Mouse (Mus musculus): ENCODE results near the gene Btd. TPM values are rescaled to one million over a fixed set of nuclear protein-coding genes. Genes with fewer than 3 reads are reported as not detected.

Gene Btd
- polyA plus RNA-seq, 1 experiment from 2014 or later = 18.4 TPM

GRCm38 (mm10) chr14:31667741-31668140, 26.9 kb downstream of the Btd start:
- Histone ChIP-seq H3K4me2 (replicated peaks; ENCODE audit: low read depth, low read length) (no peak overlapping the region), H3K27me3 (ENCODE audit: control insufficient read depth, insufficient read depth, low read length) (no peaks in the 10 kb centered on the region), H3K4me3 (ENCODE audit: low read depth, low read length) (no peak overlapping the region), H3K27ac (ENCODE audit: low read depth, low read length) (no peak overlapping the region), H3K9me3 (ENCODE audit: control insufficient read depth, low read length) (no peaks in the 10 kb centered on the region), H3K9ac (ENCODE audit: low read depth, low read length) (no peak overlapping the region), H3K36me3 (ENCODE audit: control insufficient read depth, insufficient read depth, low read length) (no peaks in the 10 kb centered on the region), H3K4me1 (replicated peaks; ENCODE audit: control insufficient read depth, insufficient read depth, low read length) (peaks cover 6% of the 10 kb centered on the region)
- DNase-seq (ENCODE audit: low spot score) (no peak), ATAC-seq (ENCODE audit: low FRiP score) (no peak)
- WGBS = 79% methylated on average over 6 of the region's 6 CpGs

- Histone ChIP-seq H3K27ac (ENCODE audit: low read depth, low read length) (peak overlapping the region; percentile 63; the same call in 1 of the 2 replicates), H3K9ac (ENCODE audit: low read depth, low read length) (no peak overlapping the region), H3K9me3 (ENCODE audit: control insufficient read depth, low read length) (no peaks in the 10 kb centered on the region), H3K36me3 (ENCODE audit: control insufficient read depth, insufficient read depth, low read length) (no peaks in the 10 kb centered on the region), H3K4me2 (replicated peaks; ENCODE audit: low read depth, low read length) (no peak overlapping the region), H3K4me1 (replicated peaks; ENCODE audit: control insufficient read depth, insufficient read depth, low read length) (peaks cover under 1% of the 10 kb centered on the region; the same call in 1 of the 2 replicates), H3K4me3 (ENCODE audit: low read depth, low read length) (no peak overlapping the region), H3K27me3 (ENCODE audit: control insufficient read depth, insufficient read depth, low read length) (no peaks in the 10 kb centered on the region)
- ATAC-seq (ENCODE audit: low FRiP score) (no peak), DNase-seq (ENCODE audit: low spot score) (no peak)
- WGBS = 75% methylated on average over 13 of the region's 13 CpGs
Observed at GRCm38 (mm10) chr14:31668326-31668725, 27.5 kb downstream of the Btd start.

DNA sequence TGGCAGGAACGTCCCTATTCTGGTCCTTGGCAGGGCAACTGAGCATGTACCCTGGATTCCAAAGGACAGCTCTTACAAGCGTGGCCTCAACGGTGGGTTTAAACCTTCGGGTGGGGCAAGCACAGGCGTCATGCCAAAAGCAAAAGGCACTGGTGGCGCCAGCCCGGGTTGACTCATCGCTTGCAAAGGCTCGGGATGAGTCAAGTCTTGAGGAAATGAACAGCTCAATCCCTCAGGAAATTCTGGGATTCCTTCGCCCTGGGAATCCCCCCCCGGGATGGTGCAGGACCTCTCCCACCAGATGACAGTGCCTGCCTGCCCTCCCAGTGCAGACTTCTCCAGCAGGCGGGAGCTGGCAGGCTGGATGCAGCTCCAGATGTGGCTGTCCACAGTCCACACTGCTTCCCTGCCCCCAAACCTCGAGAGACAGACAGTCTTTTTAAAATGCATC, 28.4 kb downstream of the Btd start:
- no peak overlapping the region for H3K4me2 ChIP-seq (replicated peaks; ENCODE audit: low read depth, low read length)
- H3K9me3 ChIP-seq (ENCODE audit: control insufficient read depth, low read length) = no peaks in the 10 kb centered on the region
- H3K4me1 ChIP-seq (replicated peaks; ENCODE audit: control insufficient read depth, insufficient read depth, low read length) = no peaks in the 10 kb centered on the region; the same call in 1 of the 2 replicates
- H3K27ac ChIP-seq (ENCODE audit: low read depth, low read length) = peak overlapping the region; percentile 63; the same call in 1 of the 2 replicates
- ATAC-seq (ENCODE audit: low FRiP score) = peak; percentile 85
- WGBS = 66% methylated on average over 13 of the region's 13 CpGs
- H3K4me3 ChIP-seq (ENCODE audit: low read depth, low read length) = no peak overlapping the region
- no peaks in the 10 kb centered on the region for H3K27me3 ChIP-seq (ENCODE audit: control insufficient read depth, insufficient read depth, low read length)
- H3K9ac ChIP-seq (ENCODE audit: low read depth, low read length) = no peak overlapping the region
- DNase-seq (ENCODE audit: low spot score) = no peak
- no peaks in the 10 kb centered on the region for H3K36me3 ChIP-seq (ENCODE audit: control insufficient read depth, insufficient read depth, low read length)

DNA sequence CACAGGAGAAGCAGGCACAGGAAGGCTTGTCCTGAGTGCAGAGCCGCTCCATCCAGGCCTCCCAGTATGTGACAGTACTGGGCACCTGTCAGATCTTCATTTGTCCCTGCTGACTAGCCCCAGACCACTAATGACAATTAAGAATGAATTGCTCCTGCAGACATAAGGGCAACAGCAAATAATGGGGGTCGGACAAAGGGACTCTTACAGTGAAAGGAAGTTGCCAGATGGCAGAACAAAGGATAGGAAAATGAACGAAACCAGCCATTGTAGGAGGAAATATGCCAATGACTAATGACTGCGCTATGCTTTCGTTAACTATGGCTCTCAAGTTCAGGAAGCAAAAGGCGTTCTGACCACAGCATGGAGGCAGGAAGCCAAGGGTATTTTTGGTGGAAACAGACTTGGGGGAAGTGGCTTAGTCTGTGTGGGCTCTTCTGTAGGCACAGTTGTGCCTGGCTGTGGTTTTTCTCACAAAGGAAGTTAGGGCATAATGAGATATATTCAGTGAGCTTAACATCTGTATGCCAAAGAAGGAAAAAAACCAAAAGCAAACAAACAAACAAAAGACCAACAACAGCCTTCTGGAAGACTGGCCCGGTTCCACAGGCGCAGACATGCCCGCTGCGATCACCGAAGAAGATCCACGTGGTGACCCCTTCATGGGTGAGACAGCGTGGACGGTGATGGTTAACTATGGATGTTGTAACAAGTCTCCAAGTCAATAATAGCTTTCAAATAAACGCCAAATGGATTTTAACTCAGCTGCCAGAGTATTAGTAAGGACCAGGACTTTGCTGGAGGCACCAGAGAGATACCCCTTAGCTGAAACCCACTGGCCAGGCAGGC, 29.0 kb downstream of the Btd start:
- Histone ChIP-seq H3K9me3 (ENCODE audit: control insufficient read depth, low read length) (no peaks in the 10 kb centered on the region), H3K9ac (ENCODE audit: low read depth, low read length) (no peak overlapping the region), H3K27ac (ENCODE audit: low read depth, low read length) (peak overlapping the region; percentile 63), H3K36me3 (ENCODE audit: control insufficient read depth, insufficient read depth, low read length) (no peaks in the 10 kb centered on the region), H3K27me3 (ENCODE audit: control insufficient read depth, insufficient read depth, low read length) (no peaks in the 10 kb centered on the region), H3K4me3 (ENCODE audit: low read depth, low read length) (no peak overlapping the region), H3K4me1 (replicated peaks; ENCODE audit: control insufficient read depth, insufficient read depth, low read length) (no peaks in the 10 kb centered on the region; the same call in 1 of the 2 replicates), H3K4me2 (replicated peaks; ENCODE audit: low read depth, low read length) (no peak overlapping the region)
- whole genome bisulfite sequencing = 70% methylated on average over 15 of the region's 15 CpGs
- ATAC-seq (ENCODE audit: low FRiP score) (peak; percentile 81), DNase-seq (ENCODE audit: low spot score) (peak; percentile 65)

- Histone ChIP-seq H3K4me2 (replicated peaks; ENCODE audit: low read depth, low read length) (no peak overlapping the region), H3K4me1 (replicated peaks; ENCODE audit: control insufficient read depth, insufficient read depth, low read length) (no peaks in the 10 kb centered on the region; the same call in 1 of the 2 replicates), H3K4me3 (ENCODE audit: low read depth, low read length) (no peak overlapping the region), H3K27me3 (ENCODE audit: control insufficient read depth, insufficient read depth, low read length) (no peaks in the 10 kb centered on the region), H3K36me3 (ENCODE audit: control insufficient read depth, insufficient read depth, low read length) (no peaks in the 10 kb centered on the region), H3K27ac (ENCODE audit: low read depth, low read length) (no peak overlapping the region), H3K9ac (ENCODE audit: low read depth, low read length) (0 out of 2 replicates have a peak overlapping the region, but pooled peaks have one; percentile 31), H3K9me3 (ENCODE audit: control insufficient read depth, low read length) (no peaks in the 10 kb centered on the region)
- no peak for DNase-seq (ENCODE audit: low spot score)
- no peak for ATAC-seq (ENCODE audit: low FRiP score)
- WGBS = 57% methylated on average over 10 of the region's 10 CpGs
Observed at GRCm38 (mm10) chr14:31671635-31672320, 30.9 kb downstream of the Btd start.

- H3K36me3 ChIP-seq (ENCODE audit: control insufficient read depth, insufficient read depth, low read length) = no peaks in the 10 kb centered on the region
- no peak for DNase-seq (ENCODE audit: low spot score)
- 92% methylated on average over 3 of the region's 3 CpGs for WGBS
Observed at GRCm38 (mm10) chr14:31680656-31681055, 39.8 kb downstream of the Btd start.

GRCm38 (mm10) chr14:31681291-31681690, 40.5 kb downstream of the Btd start:
- no peak overlapping the region for H3K27ac ChIP-seq (ENCODE audit: low read depth, low read length)
- no peak for ATAC-seq (ENCODE audit: low FRiP score)
- 87% methylated on average over 9 of the region's 9 CpGs for WGBS
- no peak for DNase-seq (ENCODE audit: low spot score)
- H3K36me3 ChIP-seq (ENCODE audit: control insufficient read depth, insufficient read depth, low read length) = no peaks in the 10 kb centered on the region
- H3K9me3 ChIP-seq (ENCODE audit: control insufficient read depth, low read length) = no peaks in the 10 kb centered on the region
- H3K9ac ChIP-seq (ENCODE audit: low read depth, low read length) = no peak overlapping the region
- no peaks in the 10 kb centered on the region for H3K4me1 ChIP-seq (replicated peaks; ENCODE audit: control insufficient read depth, insufficient read depth, low read length)
- no peak overlapping the region for H3K4me2 ChIP-seq (replicated peaks; ENCODE audit: low read depth, low read length)
- H3K27me3 ChIP-seq (ENCODE audit: control insufficient read depth, insufficient read depth, low read length) = no peaks in the 10 kb centered on the region
- no peak overlapping the region for H3K4me3 ChIP-seq (ENCODE audit: low read depth, low read length)

More at GRCm38 (mm10) chr14:31680656-31681055, 39.8 kb downstream of the Btd start:
- Histone ChIP-seq H3K27me3 (ENCODE audit: control insufficient read depth, insufficient read depth, low read length) (no peaks in the 10 kb centered on the region), H3K9me3 (ENCODE audit: control insufficient read depth, low read length) (no peaks in the 10 kb centered on the region), H3K4me3 (ENCODE audit: low read depth, low read length) (no peak overlapping the region), H3K27ac (ENCODE audit: low read depth, low read length) (no peak overlapping the region), H3K4me2 (replicated peaks; ENCODE audit: low read depth, low read length) (no peak overlapping the region), H3K4me1 (replicated peaks; ENCODE audit: control insufficient read depth, insufficient read depth, low read length) (no peaks in the 10 kb centered on the region), H3K9ac (ENCODE audit: low read depth, low read length) (no peak overlapping the region)
- ATAC-seq (ENCODE audit: low FRiP score) = no peak

- H3K4me2 ChIP-seq (replicated peaks; ENCODE audit: low read depth, low read length) = no peak overlapping the region
- ATAC-seq (ENCODE audit: low FRiP score) = no peak
- no peak overlapping the region for H3K4me3 ChIP-seq (ENCODE audit: low read depth, low read length)
- no peaks in the 10 kb centered on the region for H3K4me1 ChIP-seq (replicated peaks; ENCODE audit: control insufficient read depth, insufficient read depth, low read length)
- no peak overlapping the region for H3K9ac ChIP-seq (ENCODE audit: low read depth, low read length)
- DNase-seq (ENCODE audit: low spot score) = no peak
- WGBS = 53% methylated on average over 5 of the region's 5 CpGs
- no peaks in the 10 kb centered on the region for H3K27me3 ChIP-seq (ENCODE audit: control insufficient read depth, insufficient read depth, low read length)
- no peaks in the 10 kb centered on the region for H3K9me3 ChIP-seq (ENCODE audit: control insufficient read depth, low read length)
- no peak overlapping the region for H3K27ac ChIP-seq (ENCODE audit: low read depth, low read length)
- H3K36me3 ChIP-seq (ENCODE audit: control insufficient read depth, insufficient read depth, low read length) = no peaks in the 10 kb centered on the region
Observed at GRCm38 (mm10) chr14:31681931-31682555, 41.2 kb downstream of the Btd start.

Measured in hindbrain, embryonic 11.5 days (tissue).